ENCODE assay signal across 13 mouse cellular contexts in genomic region chr7:63985266-63985665, GRCm38 (mm10).
"Had no signal": no experiment of that assay in that cellular context is flagged by ENCODE, and none has a peak within 500 bp of the region (broad histone marks: within the 10 kb centered on the region; RNA-seq: fewer than 3 reads in every experiment).

No protein-coding gene starts in this region.

- H3K9ac ChIP-seq: intestine, embryonic 15.5 days; lung, embryonic 15.5 days; midbrain, embryonic 13.5 days; stomach, embryonic 15.5 days had no signal

- H3K27me3 ChIP-seq: intestine, embryonic 15.5 days; lung, embryonic 15.5 days; megakaryocyte, embryonic 14.5 days; midbrain, embryonic 13.5 days; stomach, embryonic 15.5 days had no signal

- DNase-seq: kidney, adult 18-20 months; kidney, postnatal 10 days; kidney, postnatal 4 days; lung, postnatal 14 days had no signal

- H3K4me2 ChIP-seq: intestine, embryonic 15.5 days; liver, embryonic 11.5 days; lung, embryonic 15.5 days; midbrain, embryonic 13.5 days; stomach, embryonic 15.5 days had no signal

- H3K4me3 ChIP-seq: intestine, embryonic 15.5 days; left cerebral cortex, adult 2 months; limb, embryonic 10.5 days; lung, embryonic 15.5 days; midbrain, embryonic 13.5 days; stomach, embryonic 15.5 days had no signal

- H3K27ac ChIP-seq: intestine, embryonic 15.5 days; left cerebral cortex, adult 2 months; limb, embryonic 10.5 days; lung, embryonic 15.5 days; macrophage; stomach, embryonic 15.5 days had no signal

- H3K9me3 ChIP-seq: intestine, embryonic 15.5 days; limb, embryonic 10.5 days; lung, embryonic 15.5 days; megakaryocyte, embryonic 14.5 days; midbrain, embryonic 13.5 days; stomach, embryonic 15.5 days had no signal

- H3K4me1 ChIP-seq: stomach, embryonic 15.5 days had no signal

- H3K36me3 ChIP-seq: intestine, embryonic 15.5 days; limb, embryonic 10.5 days; lung, embryonic 15.5 days; midbrain, embryonic 13.5 days; stomach, embryonic 15.5 days had no signal
